Mouse (Mus musculus) liver, adult 2 months (tissue): Measurements from ENCODE around the gene Hacd2.

Source experiments
- CTCF ChIP-seq: fragments of 200-500 bp; IDR thresholded peaks from 2 replicates; pipeline ENCODE4 v1.5.1; 2011; ENCODE audit warnings: low read depth, low read length, control low read depth
- POLR2A ChIP-seq: fragments of 200-500 bp; IDR thresholded peaks from 2 replicates; pipeline ENCODE4 v1.6.1; 2011; ENCODE audit warnings: low read length, control low read depth; ENCODE audit not compliant: insufficient read depth; ENCODE audit errors: extremely low read depth

GRCm38 (mm10) chr16:34993694-34994330 lies 28.4 kb upstream of the Hacd2 start:
- TF ChIP-seq POLR2A (no peak), CTCF (no peak)
